Mouse (Mus musculus) ES-E14 (cell line): Measurements from ENCODE around the gene Mrpl20. TPM values are rescaled to one million over a fixed set of nuclear protein-coding genes. Genes with fewer than 3 reads are reported as not detected.

Experiments used
- DNase-seq: peaks from one replicate; pipeline ENCODE4 v3.0.0-alpha.2; 2013; ENCODE audit warnings: low read depth, low spot score
- H3K27ac ChIP-seq: 2 replicates; pipeline ENCODE4 v1.5.1; 2012; ENCODE audit warnings: low read depth, mild to moderate bottlenecking, low read length, moderate library complexity, mixed read lengths; ENCODE audit not compliant: poor library complexity, insufficient read depth, severe bottlenecking
- H3K36me3 ChIP-seq: 2 replicates; pipeline ENCODE4 v1.6.1; 2012; ENCODE audit warnings: mild to moderate bottlenecking, low read length, moderate library complexity, mixed read lengths; ENCODE audit not compliant: control insufficient read depth, poor library complexity, insufficient read depth, severe bottlenecking
- H3K4me1 ChIP-seq, 2 experiments: fragments of 150-350 bp in 1 of 2; sonication (generic) in 1 of 2; 2 replicates each; pipeline ENCODE4 v1.6.1; 2012; ENCODE audit warnings: low read length in 2 of 2, mild to moderate bottlenecking in 1 of 2, mixed read lengths in 1 of 2; ENCODE audit not compliant: control insufficient read depth in 2 of 2, insufficient read depth in 2 of 2, poor library complexity in 1 of 2
- H3K4me3 ChIP-seq, 2 experiments: fragments of 150-350 bp in 1 of 2; sonication (generic) in 1 of 2; 2 replicates each; pipeline ENCODE4 v1.5.1; 2012; ENCODE audit warnings: low read length in 2 of 2, low read depth in 1 of 2, mild to moderate bottlenecking in 1 of 2, mixed read lengths in 1 of 2; ENCODE audit not compliant: insufficient read depth in 1 of 2, poor library complexity in 1 of 2, severe bottlenecking in 1 of 2
- H3K9ac ChIP-seq: 2 replicates; pipeline ENCODE4 v1.6.1; 2012; ENCODE audit warnings: low read depth, mild to moderate bottlenecking, low read length, mixed read lengths; ENCODE audit not compliant: poor library complexity, insufficient read depth, severe bottlenecking
- H3K9me3 ChIP-seq: fragments of 150-350 bp; sonication (generic); 2 replicates; pipeline ENCODE4 v1.6.1; 2012; ENCODE audit warnings: low read depth, mild to moderate bottlenecking, low read length; ENCODE audit not compliant: control insufficient read depth, insufficient read depth
- CHD2 ChIP-seq: IDR thresholded peaks from 2 replicates; pipeline ENCODE4 v1.6.1; 2014; ENCODE audit warnings: mild to moderate bottlenecking, low read depth, low read length, inconsistent platforms
- HCFC1 ChIP-seq: IDR thresholded peaks from 2 replicates; pipeline ENCODE4 v1.6.1; 2012; ENCODE audit warnings: low read length, inconsistent platforms, borderline replicate concordance; ENCODE audit not compliant: insufficient read depth
- MAFK ChIP-seq: IDR thresholded peaks from 2 replicates; pipeline ENCODE4 v1.6.1; 2014; ENCODE audit warnings: mild to moderate bottlenecking, low read depth, low read length, inconsistent platforms; ENCODE audit not compliant: insufficient read depth
- ZC3H11A ChIP-seq: IDR thresholded peaks from 2 replicates; pipeline ENCODE4 v1.6.1; 2012; ENCODE audit warnings: low read depth, mild to moderate bottlenecking, inconsistent platforms, low read length, borderline replicate concordance
- ZNF384 ChIP-seq: IDR thresholded peaks from 2 replicates; pipeline ENCODE4 v1.6.1; 2012; ENCODE audit warnings: low read depth, low read length, inconsistent platforms
- in situ Hi-C, 2 experiments: fragments of 600-800 bp; cut with MboI; formaldehyde crosslinking; loops; one replicate each; pipeline ENCODE4 v1.15.1; 2025; ENCODE audit warnings: low sequenced_read_pairs in 2 of 2, inconsistent platforms in 1 of 2; ENCODE audit not compliant: unreplicated experiment in 2 of 2
- total RNA-seq: library from RNA; depleted of rRNA; stranded (reverse); fragments of 300-350 nt; gene quantifications from 2 replicates; pipeline ENCODE4 v1.2.3, GENCODE M21; 2012

Gene Mrpl20
- total RNA-seq, 1 experiment: 157 TPM

DNA sequence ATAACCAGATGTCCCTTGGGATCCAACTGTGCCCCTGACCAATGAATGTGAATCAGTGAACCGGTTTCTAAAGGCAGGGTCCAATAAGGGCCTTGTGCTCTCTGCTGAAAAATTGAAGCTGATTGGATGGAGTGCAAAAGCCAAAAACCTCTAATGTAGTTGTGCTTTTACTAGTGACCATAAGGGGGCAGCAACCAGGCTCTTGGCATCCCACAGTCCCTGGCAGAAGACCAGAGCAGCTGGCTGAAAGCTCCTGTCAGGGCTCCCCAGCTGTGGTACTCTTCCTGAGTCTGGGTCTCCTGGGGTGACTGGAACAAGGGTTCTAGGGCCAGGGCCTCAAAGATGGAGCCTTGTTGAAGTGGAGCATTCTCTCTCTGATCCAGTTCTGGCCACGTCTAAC, 31.2 kb downstream of the Mrpl20 start:
- DNase-seq: no peak
- H3K9ac ChIP-seq: no peak overlapping the region
- H3K4me3 ChIP-seq: no peak overlapping the region
- no peak overlapping the region for H3K27ac ChIP-seq
- peaks cover 2% of the 10 kb centered on the region; the same call in 1 of the 2 replicates for H3K36me3 ChIP-seq
- H3K9me3 ChIP-seq: no peaks in the 10 kb centered on the region
- in situ Hi-C loops: no loop called here
- TF ChIP-seq CHD2: peak; percentile 73
- no peak for TF ChIP-seq MAFK
- TF ChIP-seq ZNF384: no peak
- TF ChIP-seq HCFC1: no peak; the same call in 1 of the 2 replicates
- TF ChIP-seq ZC3H11A: no peak
- peaks cover under 1 to 6% of the 10 kb centered on the region in 2 experiments; a peak in 2 of 4 replicates for H3K4me1 ChIP-seq

DNA sequence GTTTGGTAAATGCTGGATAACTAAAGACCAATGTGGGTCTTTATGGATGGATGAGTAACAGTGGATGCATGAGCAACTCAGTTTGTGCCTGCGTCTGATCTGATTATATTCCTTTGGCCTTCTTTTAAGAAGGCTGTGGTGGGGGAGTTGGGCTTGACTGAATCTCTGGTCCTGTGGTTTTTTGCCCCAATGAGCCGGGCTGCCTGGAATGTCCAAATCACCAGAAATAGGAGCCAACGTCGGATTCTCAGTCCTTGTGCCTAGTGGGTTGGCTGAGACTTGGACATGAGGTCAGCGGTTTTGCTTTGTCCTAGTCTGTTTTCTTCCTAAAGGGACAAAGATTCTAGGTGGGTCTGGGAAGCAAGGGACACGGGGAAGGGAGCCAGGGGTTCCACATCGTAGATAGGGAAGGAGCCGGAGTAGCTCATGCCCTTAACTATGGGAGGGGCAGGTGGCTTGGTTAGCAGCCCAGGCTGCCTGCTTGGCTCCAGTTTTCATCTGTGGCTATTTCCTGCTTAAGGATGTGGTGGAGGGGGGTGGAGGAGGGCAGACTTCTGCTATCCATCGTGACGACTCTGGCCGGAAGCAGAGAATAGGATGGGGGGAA, 34.8 kb downstream of the Mrpl20 start:
- TF ChIP-seq ZNF384 (no peak), MAFK (no peak), ZC3H11A (no peak), CHD2 (no peak), HCFC1 (no peak)
- peaks cover 2 to 21% of the 10 kb centered on the region in 2 experiments; a peak in 3 of 4 replicates for H3K4me1 ChIP-seq
- no peak overlapping the region for H3K4me3 ChIP-seq
- no peaks in the 10 kb centered on the region for H3K9me3 ChIP-seq
- H3K9ac ChIP-seq: no peak overlapping the region
- H3K27ac ChIP-seq: no peak overlapping the region
- in situ Hi-C loops: no loop called here
- no peak for DNase-seq
- peaks cover 2% of the 10 kb centered on the region; the same call in 1 of the 2 replicates for H3K36me3 ChIP-seq

- DNase-seq: no peak
- Histone ChIP-seq H3K9me3 (no peaks in the 10 kb centered on the region), H3K27ac (no peak overlapping the region; the same call in 1 of the 2 replicates), H3K36me3 (no peaks in the 10 kb centered on the region), H3K4me3 (no peak overlapping the region), H3K4me1 (peaks cover 2 to 17% of the 10 kb centered on the region in 2 experiments; a peak in 3 of 4 replicates), H3K9ac (no peak overlapping the region)
- no peak for TF ChIP-seq HCFC1
- no peak for TF ChIP-seq MAFK
- no peak for TF ChIP-seq CHD2
- TF ChIP-seq ZC3H11A: no peak
- TF ChIP-seq ZNF384: no peak
- in situ Hi-C loops: no loop called here
These were observed 35.8 kb downstream of the Mrpl20 start for GRCm38 (mm10) chr4:155838187-155839153.

DNA sequence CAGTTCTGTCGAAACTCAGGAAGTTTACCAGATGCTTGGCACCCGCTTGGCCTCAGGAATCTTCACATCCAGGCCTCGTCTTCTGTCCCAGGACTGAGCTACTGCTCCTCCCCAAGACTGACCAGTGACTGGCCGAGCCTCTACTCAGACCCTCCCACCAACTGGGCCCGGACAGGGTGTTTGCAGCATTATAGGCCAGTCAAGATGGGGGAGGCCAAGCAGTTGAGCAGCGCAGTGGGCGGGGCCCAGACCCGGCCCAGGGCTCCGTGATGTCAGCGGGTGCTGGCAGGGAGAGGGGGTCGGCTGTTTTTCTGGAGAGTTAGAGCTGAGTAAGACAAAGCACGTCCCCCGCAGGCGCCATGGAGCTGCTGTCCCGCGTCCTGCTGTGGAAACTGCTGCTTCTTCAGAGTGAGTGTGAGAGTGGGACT, 36.8 kb downstream of the Mrpl20 start, which contains the start of gene Mxra8:
TSS of gene Mxra8 (plus strand) at position 198 of the 428 bp plus-strand sequence.
- Histone ChIP-seq H3K9me3 (no peaks in the 10 kb centered on the region), H3K9ac (no peak within 1 kb of the TSS), H3K4me3 (peak within 1 kb of the TSS; percentile 26 to 64; a peak in 3 of 4 replicates), H3K27ac (no peak within 1 kb of the TSS; the same call in 1 of the 2 replicates), H3K4me1 (peaks cover 2 to 17% of the 10 kb centered on the region in 2 experiments; a peak in 3 of 4 replicates), H3K36me3 (no peaks in the 10 kb centered on the region)
- in situ Hi-C loops: no loop called here
- DNase-seq: no peak
- TF ChIP-seq HCFC1 (no peak), CHD2 (no peak)
